Comparison of ENCODE assay signal across 8 mouse cellular contexts in the genomic region with DNA sequence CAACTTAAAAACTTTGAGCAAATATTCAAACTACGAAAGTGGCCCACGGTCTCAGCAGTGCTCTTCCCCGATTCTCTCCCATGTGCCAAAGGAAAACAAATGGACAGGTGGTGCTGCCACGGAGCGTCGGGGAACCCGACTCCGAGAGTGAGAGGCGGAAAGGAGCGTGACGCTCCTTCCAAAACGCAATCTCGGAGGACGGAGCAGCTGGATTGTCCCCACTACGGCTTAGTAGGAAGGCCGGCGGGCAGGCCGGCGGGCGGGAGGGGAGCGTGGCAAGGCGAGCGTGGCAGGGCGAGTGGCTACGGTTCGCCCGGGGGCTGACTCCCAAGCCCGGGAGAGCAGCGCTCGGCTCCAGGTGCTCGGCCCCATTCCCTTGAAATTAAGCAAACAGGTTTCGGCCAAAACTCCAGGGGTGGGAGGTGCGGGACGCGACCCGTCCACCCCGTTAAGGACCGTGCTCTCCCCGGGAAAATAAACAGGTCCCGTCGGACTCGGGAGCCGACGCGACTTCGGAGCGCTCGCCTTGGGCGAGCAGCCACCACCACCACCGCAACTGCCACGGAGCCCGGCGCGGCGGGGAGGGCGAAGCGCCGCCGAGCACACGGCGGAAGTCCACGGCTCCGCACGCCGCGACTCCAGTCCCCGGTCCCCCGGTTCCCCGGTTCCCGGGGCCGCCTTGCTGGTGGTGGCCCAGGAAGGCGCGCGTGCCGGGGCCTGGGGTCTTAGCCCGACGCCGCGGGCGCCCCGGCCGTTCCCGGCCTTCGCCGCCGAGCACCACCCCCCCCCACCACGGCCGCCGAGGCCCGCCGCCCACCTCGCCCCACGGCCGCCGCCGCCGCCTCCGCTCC. TPM values are rescaled to one million over a fixed set of nuclear protein-coding genes. Genes with fewer than 3 reads are reported as not detected.
DNase-seq lines count a peak whose midpoint lies in the region; ATAC-seq and TF ChIP-seq lines count a peak whose summit lies in the region.

No protein-coding gene starts in this region.

- peaks cover 15% of the 10 kb centered on the region for H3K36me3 ChIP-seq in C2C12 (ENCODE audit: control insufficient read depth, insufficient read depth)
- no peaks in the 10 kb centered on the region for H3K36me3 ChIP-seq in heart, embryonic 11.5 days (ENCODE audit: control insufficient read depth, insufficient read depth, low read length)
- H3K36me3 ChIP-seq in kidney, embryonic 16.5 days (ENCODE audit: insufficient read depth, low read length) = no peaks in the 10 kb centered on the region
- peaks cover 11% of the 10 kb centered on the region for H3K36me3 ChIP-seq in liver, embryonic 13.5 days
- no peaks in the 10 kb centered on the region for H3K36me3 ChIP-seq in neural tube, embryonic 13.5 days

- TF ChIP-seq CTCF in C2C12 (IDR thresholded peaks at IDR 0.05; ENCODE audit: control insufficient read depth, insufficient read depth, insufficient read length) = no peak
- TF ChIP-seq CTCF in bone marrow macrophage, adult 2 months (IDR thresholded peaks at IDR 0.05; ENCODE audit: low read depth, low read length) = no peak

- peak overlapping the region; percentile 24 for H3K27ac ChIP-seq in bone marrow macrophage, adult 2 months (ENCODE audit: insufficient read depth, low read depth, low read length)
- peak overlapping the region; percentile 94 for H3K27ac ChIP-seq in heart, embryonic 11.5 days (ENCODE audit: low read depth, low read length)
- peak overlapping the region; percentile 99 for H3K27ac ChIP-seq in kidney, embryonic 16.5 days (ENCODE audit: low read length)
- H3K27ac ChIP-seq in liver, embryonic 13.5 days = peak overlapping the region; percentile 98
- H3K27ac ChIP-seq in neural tube, embryonic 13.5 days (replicated peaks) = peak overlapping the region; percentile 98

- peaks cover 6% of the 10 kb centered on the region for H3K27me3 ChIP-seq in C2C12 (ENCODE audit: control insufficient read depth, insufficient read depth, insufficient read length)
- peaks cover 7% of the 10 kb centered on the region; the same call in 1 of the 2 replicates for H3K27me3 ChIP-seq in heart, embryonic 11.5 days (ENCODE audit: control insufficient read depth, insufficient read depth, low read length)
- peaks cover 26% of the 10 kb centered on the region for H3K27me3 ChIP-seq in kidney, embryonic 16.5 days (ENCODE audit: insufficient read depth, low read length)
- H3K27me3 ChIP-seq in liver, embryonic 13.5 days = peaks cover 26% of the 10 kb centered on the region
- peaks cover 19% of the 10 kb centered on the region for H3K27me3 ChIP-seq in neural tube, embryonic 13.5 days

- peak overlapping the region; percentile 86 for H3K4me3 ChIP-seq in C2C12 (ENCODE audit: insufficient read depth, poor library complexity, severe bottlenecking)
- peak overlapping the region; percentile 86 for H3K4me3 ChIP-seq in bone marrow macrophage, adult 2 months (ENCODE audit: insufficient read depth, low read length)
- peak overlapping the region; percentile 94 for H3K4me3 ChIP-seq in heart, embryonic 11.5 days (ENCODE audit: low read depth, low read length)
- peak overlapping the region; percentile 98 for H3K4me3 ChIP-seq in kidney, embryonic 16.5 days (ENCODE audit: low read length)
- H3K4me3 ChIP-seq in liver, embryonic 13.5 days (replicated peaks) = peak overlapping the region; percentile 92
- H3K4me3 ChIP-seq in neural tube, embryonic 13.5 days = peak overlapping the region; percentile 94

- peaks cover 58% of the 10 kb centered on the region for H3K79me2 ChIP-seq in C2C12 (ENCODE audit: control insufficient read depth, insufficient read depth)

- H3K4me2 ChIP-seq in heart, embryonic 11.5 days = peak overlapping the region; percentile 85
- H3K4me2 ChIP-seq in kidney, embryonic 16.5 days (replicated peaks; ENCODE audit: low read depth, low read length) = peak overlapping the region; percentile 77
- peak overlapping the region; percentile 84 for H3K4me2 ChIP-seq in liver, embryonic 13.5 days
- H3K4me2 ChIP-seq in neural tube, embryonic 13.5 days = peak overlapping the region; percentile 85

- H3K9ac ChIP-seq in heart, embryonic 11.5 days (ENCODE audit: low read depth, low read length) = peak overlapping the region; percentile 87
- H3K9ac ChIP-seq in kidney, embryonic 16.5 days (replicated peaks; ENCODE audit: low read length) = peak overlapping the region; percentile 99
- peak overlapping the region; percentile 99 for H3K9ac ChIP-seq in liver, embryonic 13.5 days
- H3K9ac ChIP-seq in neural tube, embryonic 13.5 days = peak overlapping the region; percentile 96

- peaks cover 50% of the 10 kb centered on the region for H3K79me3 ChIP-seq in C2C12 (ENCODE audit: low read depth)

- no peak for TF ChIP-seq POLR2A in bone marrow macrophage, adult 2 months (IDR thresholded peaks at IDR 0.05; ENCODE audit: borderline replicate concordance, low read depth, low read length)

- under 1% methylated on average over 74 of the region's 98 CpGs for WGBS in heart, embryonic 11.5 days (ENCODE audit: insufficient replicate concordance)
- under 1% methylated on average over 81 of the region's 98 CpGs for WGBS in kidney, embryonic 16.5 days
- WGBS in liver, embryonic 13.5 days (ENCODE audit: insufficient replicate concordance) = under 1% methylated on average over 91 of the region's 98 CpGs
- WGBS in neural tube, embryonic 13.5 days = 0% methylated on average over 46 of the region's 98 CpGs

- ATAC-seq in erythroblast, adult 5-6 weeks (replicated peaks; ENCODE audit: low FRiP score, poor library complexity, severe bottlenecking) = peak; percentile 23
- peak; percentile 5; the same call in 1 of the 2 replicates for ATAC-seq in heart, embryonic 11.5 days (replicated peaks; ENCODE audit: insufficient number of reproducible peaks, low FRiP score, low TSS enrichment)
- peak; percentile 2 for ATAC-seq in kidney, embryonic 16.5 days (ENCODE audit: low FRiP score, low TSS enrichment)
- no peak for ATAC-seq in liver, embryonic 13.5 days (ENCODE audit: low read depth)
- ATAC-seq in neural tube, embryonic 13.5 days (ENCODE audit: low read depth) = peak; percentile 30

- peak overlapping the region; percentile 100 for H3ac ChIP-seq in C2C12 (ENCODE audit: control insufficient read depth, insufficient read length, low read depth)

- H3K4me1 ChIP-seq in bone marrow macrophage, adult 2 months (ENCODE audit: control insufficient read depth, insufficient read depth, low read length) = peaks cover 15% of the 10 kb centered on the region
- no peaks in the 10 kb centered on the region; the same call in 1 of the 2 replicates for H3K4me1 ChIP-seq in heart, embryonic 11.5 days (ENCODE audit: control insufficient read depth, insufficient read depth, low read length)
- peaks cover 28% of the 10 kb centered on the region for H3K4me1 ChIP-seq in kidney, embryonic 16.5 days (ENCODE audit: insufficient read depth, low read length)
- peaks cover 41% of the 10 kb centered on the region for H3K4me1 ChIP-seq in liver, embryonic 13.5 days (replicated peaks)
- peaks cover 48% of the 10 kb centered on the region for H3K4me1 ChIP-seq in neural tube, embryonic 13.5 days (replicated peaks)

- no peaks in the 10 kb centered on the region for H3K9me3 ChIP-seq in heart, embryonic 11.5 days (replicated peaks; ENCODE audit: control insufficient read depth, low read length)
- H3K9me3 ChIP-seq in kidney, embryonic 16.5 days (ENCODE audit: low read length) = no peaks in the 10 kb centered on the region
- H3K9me3 ChIP-seq in liver, embryonic 13.5 days (replicated peaks) = no peaks in the 10 kb centered on the region
- H3K9me3 ChIP-seq in neural tube, embryonic 13.5 days = no peaks in the 10 kb centered on the region

- DNase-seq in liver, embryonic 13.5 days = peak; percentile 38
- peak; percentile 24 for DNase-seq in telencephalon, adult 2 months (ENCODE audit: low read depth, low spot score)

TF ChIP-seq in C2C12, 6 proteins besides CTCF, POLR2A, EP300 and RAD21:
- TF ChIP-seq MYOG (IDR thresholded peaks at IDR 0.05; ENCODE audit: control insufficient read depth, extremely low read depth, insufficient read length) = no peak
- TF ChIP-seq USF1 (IDR thresholded peaks at IDR 0.05; ENCODE audit: low read depth) = no peak
- TF ChIP-seq MAX (IDR thresholded peaks at IDR 0.05) = no peak
- TF ChIP-seq MYOD1 (IDR thresholded peaks at IDR 0.05; ENCODE audit: control insufficient read depth, insufficient read length, low read depth) = no peak
- TF ChIP-seq CEBPB (IDR thresholded peaks at IDR 0.05; ENCODE audit: low read depth) = no peak
- no peak for TF ChIP-seq FOSL1 (IDR thresholded peaks at IDR 0.05; ENCODE audit: insufficient read depth, low read length, poor library complexity, severe bottlenecking)

RNA-seq across cellular contexts. Expression of gene Gpbp1, which starts 1.0 kb away (rescaled TPM):
- polyA plus RNA-seq in C2C12 (2012; fragmentation: generic; extraction: Trizol) = 12.9 TPM
- 47.7 and 50.8 TPM in 2 replicates for polyA plus RNA-seq in bone marrow macrophage, adult 2 months (2012; ENCODE audit: insufficient read depth, insufficient read length, missing spikeins)
- total RNA-seq in erythroblast, adult 5-6 weeks (2015; ENCODE audit: low replicate concordance) = 113 and 124 TPM in 2 replicates
- 177 and 272 TPM in 2 replicates for total RNA-seq in erythroblast, adult 5-6 weeks (2017; ENCODE audit: low replicate concordance)
- 63.6 and 71.4 TPM in 2 replicates for polyA plus RNA-seq in heart, embryonic 11.5 days (2014; fragmentation: Nextera tagmentation; extraction: Ambion mirVana)
- polyA plus RNA-seq in kidney, embryonic 16.5 days (2015; fragmentation: Nextera tagmentation; extraction: Ambion mirVana) = 79.5 and 80.5 TPM in 2 replicates
- 38.4 and 53.2 TPM in 2 replicates for polyA plus RNA-seq in liver, embryonic 13.5 days (2015; fragmentation: Nextera tagmentation; extraction: Ambion mirVana)
- 97.9 and 109 TPM in 2 replicates for polyA plus RNA-seq in neural tube, embryonic 13.5 days (2015; fragmentation: Nextera tagmentation; extraction: Ambion mirVana)

Comparison
In these comparisons a context has a peak if more than half of its experiments do, and no peak if none do; other contexts are left out.
1. H3K27ac ChIP-seq: peak in every context shown above with its lines; median percentile 99 in kidney, embryonic 16.5 days; 98 in liver, embryonic 13.5 days; 98 in neural tube, embryonic 13.5 days; 94 in heart, embryonic 11.5 days; 24 in bone marrow macrophage, adult 2 months.